ENCODE assay signal across 1 mouse cellular context in the genomic region with DNA sequence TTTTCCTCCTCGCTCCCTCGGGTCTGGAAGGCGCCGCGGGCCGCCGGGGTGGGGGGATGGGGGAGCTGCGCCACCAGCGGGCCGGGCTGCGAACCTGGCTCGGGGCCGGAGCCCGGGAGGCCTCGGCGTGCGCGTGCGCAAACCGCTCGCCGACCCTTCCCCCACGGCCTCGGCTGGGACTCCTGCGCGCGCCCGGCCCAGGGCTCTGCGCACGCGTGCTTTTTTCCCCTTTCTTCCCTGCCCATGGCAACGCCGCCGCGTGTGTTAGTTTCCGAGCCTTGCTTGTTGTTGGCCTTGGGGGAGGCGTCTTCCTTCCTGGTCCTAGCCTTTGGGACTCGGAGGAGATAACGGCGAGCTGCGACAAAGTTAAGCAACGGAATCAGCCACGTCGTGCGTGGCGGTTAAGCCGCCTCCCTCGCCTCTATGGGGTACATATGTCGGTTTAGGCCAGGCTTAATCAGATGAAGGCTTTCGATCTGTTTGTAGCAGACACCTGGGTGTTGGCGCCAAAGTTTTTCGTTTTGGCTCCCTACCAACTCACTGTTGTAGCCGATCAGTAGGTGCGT.
TF ChIP-seq lines count a peak whose summit lies in the region.

No protein-coding gene starts in this region.

TF ChIP-seq in C2C12, 6 proteins besides CTCF, POLR2A, EP300 and RAD21 (continued from another document):
- TF ChIP-seq MYOG (IDR thresholded peaks at IDR 0.05; ENCODE audit: control insufficient read depth, extremely low read depth, insufficient read length), result no peak
- TF ChIP-seq MAX (IDR thresholded peaks at IDR 0.05), result peak; percentile 85
TF ChIP-seq in C2C12: peak in this region for 1.
